Mouse (Mus musculus): ENCODE measurements around the gene Ralgapa1.

The Ralgapa1 gene

GRCm38 (mm10) chr12:55820661-55821314, at the start of gene Ralgapa1:
Ralgapa1 (minus strand) TSS chr12:55821167.
- peak; percentile 90 for DNase-seq (ENCODE audit: low spot score)

GRCm38 (mm10) chr12:55869622-55870322, 48.8 kb upstream of the Ralgapa1 start:
- no peak for DNase-seq (ENCODE audit: low spot score)

- no peak for DNase-seq (ENCODE audit: low spot score)
Measured at GRCm38 (mm10) chr12:55867738-55868137, 46.8 kb upstream of the Ralgapa1 start.

GRCm38 (mm10) chr12:55860631-55861030, 39.7 kb upstream of the Ralgapa1 start:
- DNase-seq (ENCODE audit: low spot score), result no peak

- DNase-seq (ENCODE audit: low spot score), result no peak
Measured at GRCm38 (mm10) chr12:55859409-55860349, 38.7 kb upstream of the Ralgapa1 start.

- no peak for DNase-seq (ENCODE audit: low spot score)
Measured at GRCm38 (mm10) chr12:55850650-55851049, 29.7 kb upstream of the Ralgapa1 start.

- DNase-seq (ENCODE audit: low spot score), result no peak
Measured at GRCm38 (mm10) chr12:55847851-55848250, 26.9 kb upstream of the Ralgapa1 start.

- DNase-seq (ENCODE audit: low spot score), result no peak
Measured at GRCm38 (mm10) chr12:55846741-55847140, 25.8 kb upstream of the Ralgapa1 start.

GRCm38 (mm10) chr12:55837495-55837894, 16.5 kb upstream of the Ralgapa1 start:
- peak; percentile 30 for DNase-seq (ENCODE audit: low spot score)

- DNase-seq (ENCODE audit: low spot score), result peak; percentile 99
Measured at GRCm38 (mm10) chr12:55836199-55836951, 15.4 kb upstream of the Ralgapa1 start, which contains the start of gene Brms1l. Brms1l (plus strand) TSS chr12:55836324.

- no peak for DNase-seq (ENCODE audit: low spot score)
Measured at GRCm38 (mm10) chr12:55835857-55836198, 14.9 kb upstream of the Ralgapa1 start.

GRCm38 (mm10) chr12:55834891-55835290, 13.9 kb upstream of the Ralgapa1 start:
- DNase-seq (ENCODE audit: low spot score), result no peak

GRCm38 (mm10) chr12:55833906-55834625, 13.1 kb upstream of the Ralgapa1 start:
- DNase-seq (ENCODE audit: low spot score), result no peak

- no peak for DNase-seq (ENCODE audit: low spot score)
Measured at GRCm38 (mm10) chr12:55832961-55833360, 12.0 kb upstream of the Ralgapa1 start.

- no peak for DNase-seq (ENCODE audit: low spot score)
Measured at GRCm38 (mm10) chr12:55831101-55831500, 10.1 kb upstream of the Ralgapa1 start.

- DNase-seq (ENCODE audit: low spot score), result no peak
Measured at GRCm38 (mm10) chr12:55825537-55825936, 4.6 kb upstream of the Ralgapa1 start.

- no peak for DNase-seq (ENCODE audit: low spot score)
Measured at GRCm38 (mm10) chr12:55824027-55824426, 3.1 kb upstream of the Ralgapa1 start.

- peak; percentile 55 for DNase-seq (ENCODE audit: low spot score)
Measured at GRCm38 (mm10) chr12:55820119-55820660, 777 bp downstream of the Ralgapa1 start.

GRCm38 (mm10) chr12:55816488-55816887, 4.5 kb downstream of the Ralgapa1 start:
- DNase-seq (ENCODE audit: low spot score), result no peak

- DNase-seq (ENCODE audit: low spot score), result no peak
Measured at GRCm38 (mm10) chr12:55805035-55805434, 15.9 kb downstream of the Ralgapa1 start.

- no peak for DNase-seq (ENCODE audit: low spot score)
Measured at GRCm38 (mm10) chr12:55801131-55801530, 19.8 kb downstream of the Ralgapa1 start.

Measured in testis, postnatal 14 days (tissue).